In genomic region chr19:58450716-58451115, GRCm38 (mm10) we compare ENCODE assay signal across 12 mouse cellular contexts. TPM values are rescaled to one million over a fixed set of nuclear protein-coding genes. Genes with fewer than 3 reads are reported as not detected.
DNase-seq lines count a peak whose midpoint lies in the region; ATAC-seq lines count a peak whose summit lies in the region.
"Had no signal": no experiment of that assay in that cellular context is flagged by ENCODE, and none has a peak within 500 bp of the region (broad histone marks: within the 10 kb centered on the region; RNA-seq: fewer than 3 reads in every experiment).

No protein-coding gene starts in this region.

- peaks cover 53% of the 10 kb centered on the region for H3K4me1 ChIP-seq in embryonic facial prominence, embryonic 15.5 days
- peaks cover 56% of the 10 kb centered on the region for H3K4me1 ChIP-seq in midbrain, embryonic 15.5 days

- peaks cover 44% of the 10 kb centered on the region for H3K27me3 ChIP-seq in embryonic facial prominence, embryonic 15.5 days
- 0 out of 2 replicates have a peak, but pooled peaks cover 12% of the 10 kb centered on the region for H3K27me3 ChIP-seq in midbrain, embryonic 15.5 days (replicated peaks)

- WGBS in embryonic facial prominence, embryonic 15.5 days: 35% methylated on average over 5 of the region's 5 CpGs
- WGBS in midbrain, embryonic 15.5 days: 26% methylated on average over 5 of the region's 5 CpGs

- H3K4me2 ChIP-seq in embryonic facial prominence, embryonic 15.5 days (replicated peaks): peak overlapping the region; percentile 9; the same call in 1 of the 2 replicates
- peak overlapping the region; percentile 96 for H3K4me2 ChIP-seq in midbrain, embryonic 15.5 days

- H3K36me3 ChIP-seq in embryonic facial prominence, embryonic 15.5 days: no peaks in the 10 kb centered on the region
- no peaks in the 10 kb centered on the region for H3K36me3 ChIP-seq in midbrain, embryonic 15.5 days (replicated peaks)

- DNase-seq in left cerebral cortex, postnatal 14 days (ENCODE audit: low spot score in 2 of 2): peak; percentile 19 to 24
- no peak for DNase-seq in left cerebral cortex, adult 18-20 months (ENCODE audit: low spot score in 2 of 2)
- DNase-seq in NIH3T3 (ENCODE audit: low read depth): peak; percentile 71
- no peak for DNase-seq in adrenal gland, adult 18-20 months (ENCODE audit: low spot score in 2 of 2)
- no peak for DNase-seq in lung, postnatal 14 days
- DNase-seq: adrenal gland, adult 8-10 months; cerebellum, adult 9-11 months; gastrocnemius, postnatal 36 days; liver, postnatal 0 days; spleen, adult 18-20 months had no signal

- intact Hi-C loops in left cerebral cortex, postnatal 14 days (cut with DNase I): no loop called here

- H3K27ac ChIP-seq in embryonic facial prominence, embryonic 15.5 days (replicated peaks): no peak overlapping the region
- no peak overlapping the region for H3K27ac ChIP-seq in midbrain, embryonic 15.5 days

- no peak for ATAC-seq in embryonic facial prominence, embryonic 15.5 days (ENCODE audit: insufficient number of reproducible peaks, low FRiP score, low TSS enrichment, low read depth)
- no peak for ATAC-seq in midbrain, embryonic 15.5 days (replicated peaks)
- ATAC-seq: liver, postnatal 0 days had no signal

- no peak overlapping the region for H3K9ac ChIP-seq in embryonic facial prominence, embryonic 15.5 days
- H3K9ac ChIP-seq in midbrain, embryonic 15.5 days: no peak overlapping the region
- H3K9ac ChIP-seq: liver, postnatal 0 days had no signal

- H3K4me3 ChIP-seq in embryonic facial prominence, embryonic 15.5 days (replicated peaks): 0 out of 2 replicates have a peak overlapping the region, but pooled peaks have one; percentile 6
- peak overlapping the region; percentile 9; the same call in 1 of the 2 replicates for H3K4me3 ChIP-seq in midbrain, embryonic 15.5 days

- no peaks in the 10 kb centered on the region for H3K9me3 ChIP-seq in embryonic facial prominence, embryonic 15.5 days (replicated peaks)
- no peaks in the 10 kb centered on the region for H3K9me3 ChIP-seq in midbrain, embryonic 15.5 days

RNA-seq across cellular contexts. Expression of gene Gfra1, which starts 5.0 kb away (rescaled TPM):
- total RNA-seq in left cerebral cortex, postnatal 14 days (2021): 10 to 100 TPM; 29.3 to 31.9 TPM
- 10 to 100 TPM; 30.8 to 36.6 TPM for total RNA-seq in left cerebral cortex, adult 18-20 months (2021)
- 55.4 and 64.7 TPM in 2 replicates for polyA plus RNA-seq in embryonic facial prominence, embryonic 15.5 days (2015; fragmentation: Nextera tagmentation; extraction: Ambion mirVana)
- polyA plus RNA-seq in midbrain, embryonic 15.5 days (2015; fragmentation: Nextera tagmentation; extraction: Ambion mirVana): 42.6 and 44.0 TPM in 2 replicates
- 1 to 10 TPM; 1.0 to 2.9 TPM for total RNA-seq in adrenal gland, adult 18-20 months (2021)

Comparison
In these comparisons a context has a peak if more than half of its experiments do, and no peak if none do; other contexts are left out.
1. DNase-seq: peak in left cerebral cortex, postnatal 14 days (2 of 2) and NIH3T3 (single experiment); none in left cerebral cortex, adult 18-20 months (0 of 2), adrenal gland, adult 18-20 months (0 of 2) and lung, postnatal 14 days (single experiment).
2. RNA of gene Gfra1, which starts 5.0 kb away (total RNA-seq): 30.8 to 36.6 TPM in left cerebral cortex, adult 18-20 months and 29.3 to 31.9 TPM in left cerebral cortex, postnatal 14 days; 1.0 to 2.9 TPM in adrenal gland, adult 18-20 months; every median in the first group is over 4 times any median in the second.